Mouse (Mus musculus) heart, embryonic 11.5 days (tissue): ENCODE results near the gene Efhd1. TPM values are rescaled to one million over a fixed set of nuclear protein-coding genes. Genes with fewer than 3 reads are reported as not detected.

Experiments
- ATAC-seq: fragments of 200-750 bp; cut with Nextera tagmentation; replicated peaks from 2 replicates; pipeline ENCODE4 v1.8.0; 2017; ENCODE audit warnings: moderate library complexity; ENCODE audit not compliant: insufficient number of reproducible peaks, low FRiP score, low TSS enrichment
- H3K27ac ChIP-seq: fragments of 300-500 bp; sonication (generic); 2 replicates; pipeline ENCODE4 v1.5.1; 2014; ENCODE audit warnings: mild to moderate bottlenecking, low read depth, low read length
- H3K27me3 ChIP-seq: fragments of 300-500 bp; sonication (generic); 2 replicates; pipeline ENCODE4 v1.6.1; 2014; ENCODE audit warnings: mild to moderate bottlenecking, low read length, mixed read lengths; ENCODE audit not compliant: control insufficient read depth, insufficient read depth
- H3K36me3 ChIP-seq: fragments of 300-500 bp; sonication (generic); 2 replicates; pipeline ENCODE4 v1.6.1; 2014; ENCODE audit warnings: mild to moderate bottlenecking, low read length, moderate library complexity, mixed read lengths; ENCODE audit not compliant: control insufficient read depth, insufficient read depth
- H3K4me1 ChIP-seq: fragments of 300-500 bp; sonication (generic); 2 replicates; pipeline ENCODE4 v1.6.1; 2014; ENCODE audit warnings: low read length; ENCODE audit not compliant: control insufficient read depth, insufficient read depth
- H3K4me2 ChIP-seq: fragments of 300-500 bp; sonication (generic); 2 replicates; pipeline ENCODE4 v1.6.1; 2014; ENCODE audit warnings: mild to moderate bottlenecking, moderate library complexity
- H3K4me3 ChIP-seq: fragments of 300-500 bp; sonication (generic); 2 replicates; pipeline ENCODE4 v1.5.1; 2014; ENCODE audit warnings: low read depth, low read length
- H3K9ac ChIP-seq: fragments of 300-500 bp; sonication (generic); 2 replicates; pipeline ENCODE4 v1.6.1; 2014; ENCODE audit warnings: mild to moderate bottlenecking, low read depth, low read length, moderate library complexity
- H3K9me3 ChIP-seq: fragments of 300-500 bp; sonication (generic); replicated peaks from 2 replicates; pipeline ENCODE4 v1.6.1; 2016; ENCODE audit warnings: low read length; ENCODE audit not compliant: control insufficient read depth
- WGBS: fragments of 180-500 bp; shearing (Covaris S2); extraction: QIAGEN DNeasy Blood & Tissue Kit; methylation state at CpG from one replicate; pipeline ENCODE4 v1.1.7; 2014; ENCODE audit not compliant: insufficient replicate concordance; 5-methylcytosine and 5-hydroxymethylcytosine counted together
- polyA plus RNA-seq: library from polyadenylated mRNA; unstranded; fragments of >200 nt; fragmentation: Nextera tagmentation; extraction: Ambion mirVana; gene quantifications from 2 replicates; pipeline ENCODE4 v1.2.1, GENCODE M21; 2014

The Efhd1 gene
- polyA plus RNA-seq, 1 experiment from 2014 or later: 0.26 TPM

DNA sequence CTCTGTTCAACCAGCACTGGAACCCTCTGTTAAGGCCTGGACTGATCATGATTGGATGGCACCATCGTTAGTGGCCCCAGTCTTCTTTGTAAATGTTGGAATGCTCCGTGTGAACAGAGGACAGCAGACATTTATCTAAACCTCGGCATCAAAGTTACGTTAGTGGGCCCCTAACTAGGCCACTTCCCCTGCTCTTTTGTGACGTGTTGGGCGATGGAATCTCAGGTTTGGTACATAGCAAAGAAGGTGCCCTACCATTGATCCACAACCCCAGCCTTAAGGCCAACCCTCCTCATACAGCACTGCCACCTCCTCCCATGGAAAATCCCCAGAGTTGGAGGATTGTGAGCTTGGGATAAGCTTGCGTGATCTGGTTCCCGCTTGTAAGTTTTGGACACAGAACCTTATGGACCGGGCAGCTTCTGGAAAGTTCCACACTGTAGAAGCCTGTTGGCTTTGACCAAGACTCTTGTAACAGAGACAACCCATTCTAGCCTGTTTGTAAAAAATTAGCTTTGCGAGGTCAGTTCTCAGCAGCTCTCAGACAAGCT lies 19.3 kb downstream of the Efhd1 start:
- Histone ChIP-seq H3K4me2 (no peak overlapping the region), H3K27ac (no peak overlapping the region), H3K9me3 (no peaks in the 10 kb centered on the region), H3K36me3 (no peaks in the 10 kb centered on the region), H3K9ac (no peak overlapping the region), H3K27me3 (peaks cover 4% of the 10 kb centered on the region; the same call in 1 of the 2 replicates), H3K4me3 (no peak overlapping the region), H3K4me1 (no peaks in the 10 kb centered on the region)
- ATAC-seq: no peak
- 80% methylated on average over 10 of the region's 10 CpGs for WGBS

DNA sequence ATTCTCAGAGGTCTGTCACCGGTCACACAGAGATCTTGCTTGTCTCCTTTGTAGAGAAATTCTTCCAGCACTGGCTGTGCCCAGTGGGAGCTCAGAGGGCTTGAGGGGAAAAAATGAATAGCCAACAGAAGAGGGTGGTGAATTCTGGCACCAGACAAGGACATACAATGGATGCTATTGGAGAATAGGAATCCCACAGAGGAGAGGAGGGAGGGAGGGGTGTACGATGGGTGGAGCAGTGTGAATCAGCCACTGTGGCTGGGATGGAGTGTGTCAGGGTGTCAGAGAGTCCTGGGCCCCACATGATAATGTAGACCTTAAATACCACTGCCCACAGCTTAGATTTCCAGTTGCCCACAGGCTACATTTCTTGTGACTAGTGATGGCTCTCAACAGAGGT lies 22.9 kb downstream of the Efhd1 start:
- H3K9ac ChIP-seq: no peak overlapping the region
- WGBS: 66% methylated on average over 2 of the region's 2 CpGs
- no peak overlapping the region for H3K27ac ChIP-seq
- ATAC-seq: no peak
- H3K4me3 ChIP-seq: no peak overlapping the region
- H3K36me3 ChIP-seq: no peaks in the 10 kb centered on the region
- H3K27me3 ChIP-seq: no peaks in the 10 kb centered on the region
- no peaks in the 10 kb centered on the region for H3K9me3 ChIP-seq
- H3K4me2 ChIP-seq: no peak overlapping the region
- no peaks in the 10 kb centered on the region for H3K4me1 ChIP-seq

DNA sequence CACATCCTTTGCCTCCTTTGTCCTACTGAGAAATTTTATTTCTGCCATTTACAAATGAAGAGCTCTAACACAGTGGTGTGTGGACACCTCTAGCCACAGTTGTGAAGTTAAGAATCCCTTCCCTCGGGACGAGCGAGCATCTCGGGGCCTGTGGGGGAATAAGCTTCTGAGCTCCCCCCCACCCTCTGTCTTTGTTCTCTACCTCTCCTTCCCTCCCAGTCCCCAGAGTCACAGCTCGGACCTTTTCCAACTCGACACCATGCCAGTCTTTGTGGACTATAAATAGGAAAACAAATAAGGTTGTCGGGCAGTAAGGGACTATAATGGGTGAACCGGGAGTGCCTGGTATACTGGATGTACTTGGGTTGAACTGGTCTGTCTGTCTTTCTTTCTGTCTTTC lies 27.3 kb downstream of the Efhd1 start:
- H3K4me2 ChIP-seq: no peak overlapping the region
- H3K9ac ChIP-seq: no peak overlapping the region
- H3K27me3 ChIP-seq: no peaks in the 10 kb centered on the region
- no peak overlapping the region for H3K27ac ChIP-seq
- H3K4me3 ChIP-seq: no peak overlapping the region
- ATAC-seq: no peak
- no peaks in the 10 kb centered on the region for H3K36me3 ChIP-seq
- H3K9me3 ChIP-seq: no peaks in the 10 kb centered on the region
- WGBS: 62% methylated on average over 8 of the region's 8 CpGs
- no peaks in the 10 kb centered on the region for H3K4me1 ChIP-seq

DNA sequence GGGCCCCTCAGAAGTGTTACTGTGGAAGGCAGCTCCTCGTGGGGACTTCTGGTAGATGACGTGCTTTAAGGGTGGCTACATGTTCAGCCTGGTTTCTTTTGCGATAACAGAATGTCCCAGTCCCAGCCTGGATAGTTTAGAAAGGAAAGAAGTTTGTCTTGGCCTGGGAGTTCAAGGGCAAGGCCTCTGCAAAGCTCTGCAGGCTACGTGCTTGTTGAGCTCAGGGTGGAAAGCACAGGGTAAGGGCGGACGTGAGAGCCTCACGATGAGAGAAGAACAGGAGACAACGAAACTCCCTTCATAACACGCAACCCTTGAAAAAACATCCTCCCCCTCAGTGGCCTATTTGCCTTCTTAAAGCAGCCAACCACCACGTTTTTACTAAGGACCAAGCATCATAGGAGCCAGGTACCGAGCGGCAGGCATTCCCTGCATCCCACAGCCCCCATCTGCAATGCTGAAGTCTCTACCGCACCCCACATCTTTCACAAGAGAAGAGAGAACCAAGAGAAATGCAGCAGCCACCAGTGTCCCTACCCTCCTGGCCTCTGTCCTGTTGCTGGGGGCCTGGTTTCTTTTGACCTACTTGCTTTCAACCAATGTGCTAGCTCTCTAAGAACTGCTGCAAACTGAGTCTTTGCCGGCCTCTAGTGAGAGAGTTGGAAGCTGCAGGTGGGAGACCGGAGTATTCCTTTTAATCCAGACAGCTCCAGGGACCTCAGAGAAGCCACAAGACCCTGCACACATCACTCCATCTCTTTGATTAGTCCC lies 28.4 kb downstream of the Efhd1 start:
- H3K27ac ChIP-seq: no peak overlapping the region
- no peaks in the 10 kb centered on the region for H3K9me3 ChIP-seq
- no peak overlapping the region for H3K4me3 ChIP-seq
- no peak overlapping the region for H3K4me2 ChIP-seq
- no peak overlapping the region for H3K9ac ChIP-seq
- no peak for ATAC-seq
- 56% methylated on average over 15 of the region's 15 CpGs for WGBS
- no peaks in the 10 kb centered on the region for H3K27me3 ChIP-seq
- H3K36me3 ChIP-seq: no peaks in the 10 kb centered on the region
- no peaks in the 10 kb centered on the region for H3K4me1 ChIP-seq

DNA sequence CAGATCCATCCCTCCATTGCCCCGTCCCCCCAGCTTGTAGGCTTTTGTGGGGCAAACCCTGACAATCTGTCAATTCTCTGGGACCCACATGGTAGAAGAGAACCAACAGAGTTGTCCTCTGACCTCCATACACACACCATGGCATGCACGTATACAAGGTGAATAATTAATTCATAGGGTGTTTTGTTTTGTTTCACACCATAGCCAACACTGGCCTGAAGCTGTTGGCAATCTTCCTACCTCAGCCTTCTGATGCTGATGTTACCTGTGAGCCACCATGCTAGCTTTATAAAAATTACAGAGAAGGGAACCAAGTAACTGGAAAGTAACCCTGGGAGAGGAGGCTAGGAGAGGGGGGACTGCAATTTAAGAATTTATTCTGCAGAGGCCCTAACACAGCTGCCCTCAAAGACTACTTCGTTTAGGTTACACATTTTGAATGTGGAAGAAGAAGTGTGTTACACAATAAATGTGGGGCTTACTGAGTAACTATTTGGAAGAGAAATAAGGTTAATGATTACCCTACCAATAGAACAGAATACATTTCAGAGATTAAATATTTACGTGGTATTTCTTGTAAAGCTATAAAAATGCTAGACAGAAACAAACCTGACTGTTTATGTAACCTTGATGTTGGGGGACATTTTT lies 30.0 kb downstream of the Efhd1 start:
- Histone ChIP-seq H3K27me3 (no peaks in the 10 kb centered on the region), H3K36me3 (no peaks in the 10 kb centered on the region), H3K4me3 (no peak overlapping the region), H3K4me1 (no peaks in the 10 kb centered on the region), H3K27ac (no peak overlapping the region), H3K4me2 (no peak overlapping the region), H3K9me3 (no peaks in the 10 kb centered on the region), H3K9ac (no peak overlapping the region)
- WGBS: 69% methylated on average over 4 of the region's 4 CpGs
- ATAC-seq: no peak

- no peaks in the 10 kb centered on the region for H3K9me3 ChIP-seq
- H3K27me3 ChIP-seq: no peaks in the 10 kb centered on the region
- H3K27ac ChIP-seq: no peak overlapping the region
- no peak overlapping the region for H3K4me2 ChIP-seq
- H3K36me3 ChIP-seq: no peaks in the 10 kb centered on the region
- ATAC-seq: no peak
- WGBS: 64% methylated on average over 4 of the region's 4 CpGs
- H3K4me1 ChIP-seq: no peaks in the 10 kb centered on the region
- H3K4me3 ChIP-seq: no peak overlapping the region
- H3K9ac ChIP-seq: no peak overlapping the region
Measured at GRCm38 (mm10) chr1:87294951-87295350, 30.8 kb downstream of the Efhd1 start.

DNA sequence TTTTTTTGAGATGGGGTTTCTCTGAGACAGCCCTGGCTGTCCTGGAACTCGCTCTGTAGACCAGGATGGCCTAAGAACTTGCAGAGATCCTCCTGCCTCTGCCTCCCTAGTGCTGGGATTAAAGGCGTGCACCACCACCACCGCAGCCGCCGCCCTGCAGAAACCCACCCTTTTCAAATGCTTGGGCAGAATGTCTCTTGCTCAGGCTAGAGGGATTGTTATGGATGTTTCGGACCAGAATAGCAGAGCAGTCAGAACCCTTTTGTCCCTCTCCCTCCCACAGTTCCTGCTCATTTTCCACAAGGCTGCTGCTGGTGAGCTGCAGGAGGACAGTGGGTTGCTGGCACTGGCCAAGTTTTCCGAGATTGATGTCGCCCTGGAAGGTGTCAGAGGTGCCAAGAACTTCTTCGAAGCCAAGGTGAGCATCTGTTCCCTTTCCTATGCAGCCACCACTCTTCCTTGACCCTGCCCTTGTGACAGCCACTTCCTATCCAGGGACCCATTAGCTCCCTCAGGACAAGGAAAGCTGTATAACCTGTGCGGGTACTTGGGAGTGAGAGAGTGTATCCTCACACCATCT lies 33.3 kb downstream of the Efhd1 start:
- Histone ChIP-seq H3K4me2 (no peak overlapping the region), H3K27me3 (no peaks in the 10 kb centered on the region), H3K9me3 (no peaks in the 10 kb centered on the region), H3K9ac (no peak overlapping the region), H3K4me1 (no peaks in the 10 kb centered on the region), H3K27ac (no peak overlapping the region), H3K36me3 (no peaks in the 10 kb centered on the region), H3K4me3 (no peak overlapping the region)
- 79% methylated on average over 10 of the region's 10 CpGs for WGBS
- ATAC-seq: no peak

DNA sequence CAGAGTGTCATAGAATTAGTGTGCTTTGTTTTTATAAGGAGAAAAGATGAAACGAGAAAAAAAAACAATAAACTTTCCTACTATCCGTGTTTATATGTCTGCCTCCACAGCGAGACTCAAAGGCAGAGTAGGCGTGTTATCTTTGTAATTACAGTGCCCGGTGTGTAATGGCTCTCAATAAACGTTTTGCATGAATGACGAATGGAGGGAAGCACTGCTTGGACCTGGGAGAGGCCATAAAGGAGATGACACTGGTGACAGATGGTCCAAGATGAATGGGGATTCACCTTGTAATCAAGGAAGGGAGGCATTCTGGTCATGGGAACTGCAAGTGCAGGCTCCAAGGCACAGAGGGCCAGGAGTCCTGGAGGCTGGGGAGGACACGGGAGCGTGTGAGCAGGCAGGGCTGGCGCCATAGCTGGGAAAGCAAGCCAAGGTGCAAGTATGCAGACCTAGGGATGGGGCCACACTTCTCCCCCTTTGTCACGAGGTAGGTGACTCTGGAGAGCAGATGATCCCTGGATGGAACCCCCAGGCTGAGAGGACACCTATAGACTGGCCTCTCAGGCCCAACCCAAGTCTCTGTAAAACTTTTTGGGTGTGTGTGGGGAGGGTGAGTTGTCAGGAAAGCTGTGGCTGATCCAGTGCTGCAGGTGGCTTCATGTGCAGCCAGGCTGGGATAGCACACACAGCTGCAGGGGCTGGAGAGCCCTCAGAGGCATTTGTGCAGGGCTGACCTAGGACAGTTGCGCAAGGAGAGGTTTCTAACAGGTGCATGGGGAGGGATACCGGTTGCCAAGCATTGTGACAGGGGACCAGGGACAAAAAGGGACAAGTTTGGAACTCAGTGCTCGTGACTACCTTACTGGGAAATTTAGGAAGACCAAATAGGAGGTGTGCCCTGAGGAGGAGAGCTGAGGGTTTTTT lies 36.5 kb downstream of the Efhd1 start:
- Histone ChIP-seq H3K9me3 (no peaks in the 10 kb centered on the region), H3K4me3 (no peak overlapping the region), H3K27ac (no peak overlapping the region), H3K4me2 (no peak overlapping the region), H3K9ac (no peak overlapping the region), H3K4me1 (no peaks in the 10 kb centered on the region), H3K27me3 (no peaks in the 10 kb centered on the region), H3K36me3 (no peaks in the 10 kb centered on the region)
- WGBS: 64% methylated on average over 14 of the region's 14 CpGs
- ATAC-seq: no peak
